Mouse (Mus musculus): Measurements from ENCODE around the gene Ric1. TPM values are rescaled to one million over a fixed set of nuclear protein-coding genes. Genes with fewer than 3 reads are reported as not detected.
"Not testable (repeated sequence)": the region's sequence is repeated elsewhere in the genome, so short reads cannot be mapped to it uniquely, and the experiment has no call there.

Ric1 gene
- polyA plus RNA-seq, 1 experiment = 5.2 TPM

- Histone ChIP-seq H3K27ac (ENCODE audit: control insufficient read depth, insufficient read depth, low read depth, low read length) (no peak overlapping the region), H3K27me3 (ENCODE audit: control insufficient read depth, insufficient read depth, low read length) (no peaks in the 10 kb centered on the region), H3K4me1 (ENCODE audit: control insufficient read depth, insufficient read depth, low read length) (peaks cover 8% of the 10 kb centered on the region), H3K4me3 (ENCODE audit: control insufficient read depth, low read depth, low read length) (no peak overlapping the region), H3K36me3 (ENCODE audit: control insufficient read depth, insufficient read depth, low read length) (no peaks in the 10 kb centered on the region; the same call in 1 of the 2 replicates)
- TF ChIP-seq CTCF (IDR thresholded peaks at IDR 0.05; ENCODE audit: control insufficient read depth, insufficient read depth, insufficient replicate concordance, low read depth, low read length) = no peak
- no peak for TF ChIP-seq POLR2A (IDR thresholded peaks at IDR 0.05; ENCODE audit: control insufficient read depth, low read depth, low read length)
Observed at GRCm38 (mm10) chr19:29518409-29518808, 3.7 kb upstream of the Ric1 start.

DNA sequence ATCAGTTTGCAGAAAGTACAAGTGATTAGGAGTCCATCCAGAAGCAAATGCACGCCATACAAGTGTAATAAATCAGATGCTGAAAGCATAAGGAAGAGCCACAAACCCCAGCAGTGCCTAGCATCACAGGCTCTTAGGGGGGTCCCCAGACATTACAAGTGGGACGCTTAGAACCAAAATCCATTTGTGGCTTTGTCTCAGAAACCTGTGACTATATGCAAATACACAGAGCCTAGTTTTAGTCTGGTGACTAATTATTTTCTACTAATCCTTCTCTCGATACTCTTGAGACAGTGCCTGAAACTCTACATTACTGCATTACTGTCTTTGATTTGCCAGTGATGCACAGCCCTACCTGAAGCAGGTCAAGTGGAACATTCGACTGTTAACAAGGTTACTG is 3.2 kb upstream of the Ric1 start:
- H3K27me3 ChIP-seq (ENCODE audit: control insufficient read depth, insufficient read depth, low read length) = no peaks in the 10 kb centered on the region
- no peaks in the 10 kb centered on the region; the same call in 1 of the 2 replicates for H3K36me3 ChIP-seq (ENCODE audit: control insufficient read depth, insufficient read depth, low read length)
- peaks cover 8% of the 10 kb centered on the region for H3K4me1 ChIP-seq (ENCODE audit: control insufficient read depth, insufficient read depth, low read length)
- no peak for TF ChIP-seq POLR2A (IDR thresholded peaks at IDR 0.05; ENCODE audit: control insufficient read depth, low read depth, low read length)
- TF ChIP-seq CTCF (IDR thresholded peaks at IDR 0.05; ENCODE audit: control insufficient read depth, insufficient read depth, insufficient replicate concordance, low read depth, low read length) = no peak
- no peak overlapping the region for H3K4me3 ChIP-seq (ENCODE audit: control insufficient read depth, low read depth, low read length)
- H3K27ac ChIP-seq (ENCODE audit: control insufficient read depth, insufficient read depth, low read depth, low read length) = no peak overlapping the region

DNA sequence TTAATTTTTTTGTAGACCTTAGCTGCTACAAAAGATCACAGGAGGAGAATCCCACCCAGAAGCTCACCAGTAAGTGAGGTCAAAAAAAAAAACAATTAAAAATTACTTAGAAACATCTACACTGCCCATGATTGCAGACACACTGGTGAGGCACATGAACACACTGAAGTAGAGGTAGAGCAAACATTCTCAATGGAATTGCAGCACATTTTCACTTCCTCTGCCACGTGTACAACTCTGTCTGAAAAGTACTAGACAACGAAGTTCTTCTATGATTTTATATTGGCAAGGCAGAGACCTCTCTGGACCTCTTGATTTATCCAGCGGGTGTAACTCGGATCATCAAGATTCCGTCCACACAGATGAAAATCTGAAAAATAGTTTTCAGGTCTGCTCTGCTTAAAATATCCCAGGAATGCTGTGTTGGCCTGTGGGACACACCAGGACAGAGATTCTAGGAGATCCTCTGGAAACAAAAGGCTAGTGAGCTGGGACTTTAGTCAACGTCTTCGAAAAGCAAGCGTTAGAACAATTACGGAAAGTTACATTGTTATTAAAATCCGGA is 1.0 kb upstream of the Ric1 start:
- Histone ChIP-seq H3K4me3 (ENCODE audit: control insufficient read depth, low read depth, low read length) (no peak overlapping the region), H3K36me3 (ENCODE audit: control insufficient read depth, insufficient read depth, low read length) (no peaks in the 10 kb centered on the region; the same call in 1 of the 2 replicates), H3K4me1 (ENCODE audit: control insufficient read depth, insufficient read depth, low read length) (peaks cover 7% of the 10 kb centered on the region), H3K27ac (ENCODE audit: control insufficient read depth, insufficient read depth, low read depth, low read length) (peak overlapping the region; percentile 11; the same call in 1 of the 2 replicates), H3K27me3 (ENCODE audit: control insufficient read depth, insufficient read depth, low read length) (no peaks in the 10 kb centered on the region)
- no peak for TF ChIP-seq CTCF (IDR thresholded peaks at IDR 0.05; ENCODE audit: control insufficient read depth, insufficient read depth, insufficient replicate concordance, low read depth, low read length)
- TF ChIP-seq POLR2A (IDR thresholded peaks at IDR 0.05; ENCODE audit: control insufficient read depth, low read depth, low read length) = no peak

GRCm38 (mm10) chr19:29522445-29523229 is 555 bp downstream of the Ric1 start:
- TF ChIP-seq CTCF (IDR thresholded peaks at IDR 0.05; ENCODE audit: control insufficient read depth, insufficient read depth, insufficient replicate concordance, low read depth, low read length) (no peak), POLR2A (IDR thresholded peaks at IDR 0.05; ENCODE audit: control insufficient read depth, low read depth, low read length) (peak; percentile 17; the same call in 1 of the 2 replicates)

GRCm38 (mm10) chr19:29523230-29523582 is 1.1 kb downstream of the Ric1 start:
- TF ChIP-seq POLR2A (IDR thresholded peaks at IDR 0.05; ENCODE audit: control insufficient read depth, low read depth, low read length) (no peak), CTCF (IDR thresholded peaks at IDR 0.05; ENCODE audit: control insufficient read depth, insufficient read depth, insufficient replicate concordance, low read depth, low read length) (no peak)
- no peaks in the 10 kb centered on the region; the same call in 1 of the 2 replicates for H3K36me3 ChIP-seq (ENCODE audit: control insufficient read depth, insufficient read depth, low read length)
- H3K4me1 ChIP-seq (ENCODE audit: control insufficient read depth, insufficient read depth, low read length) = peaks cover 7% of the 10 kb centered on the region
- H3K4me3 ChIP-seq (ENCODE audit: control insufficient read depth, low read depth, low read length) = peak overlapping the region; percentile 81
- H3K27ac ChIP-seq (ENCODE audit: control insufficient read depth, insufficient read depth, low read depth, low read length) = peak overlapping the region; percentile 36
- H3K27me3 ChIP-seq (ENCODE audit: control insufficient read depth, insufficient read depth, low read length) = no peaks in the 10 kb centered on the region

More at GRCm38 (mm10) chr19:29522445-29523229, 555 bp downstream of the Ric1 start:
- peak overlapping the region; percentile 81 for H3K4me3 ChIP-seq (ENCODE audit: control insufficient read depth, low read depth, low read length)
- H3K4me1 ChIP-seq (ENCODE audit: control insufficient read depth, insufficient read depth, low read length) = peaks cover 7% of the 10 kb centered on the region
- H3K27ac ChIP-seq (ENCODE audit: control insufficient read depth, insufficient read depth, low read depth, low read length) = peak overlapping the region; percentile 59
- no peaks in the 10 kb centered on the region; the same call in 1 of the 2 replicates for H3K36me3 ChIP-seq (ENCODE audit: control insufficient read depth, insufficient read depth, low read length)
- no peaks in the 10 kb centered on the region for H3K27me3 ChIP-seq (ENCODE audit: control insufficient read depth, insufficient read depth, low read length)

DNA sequence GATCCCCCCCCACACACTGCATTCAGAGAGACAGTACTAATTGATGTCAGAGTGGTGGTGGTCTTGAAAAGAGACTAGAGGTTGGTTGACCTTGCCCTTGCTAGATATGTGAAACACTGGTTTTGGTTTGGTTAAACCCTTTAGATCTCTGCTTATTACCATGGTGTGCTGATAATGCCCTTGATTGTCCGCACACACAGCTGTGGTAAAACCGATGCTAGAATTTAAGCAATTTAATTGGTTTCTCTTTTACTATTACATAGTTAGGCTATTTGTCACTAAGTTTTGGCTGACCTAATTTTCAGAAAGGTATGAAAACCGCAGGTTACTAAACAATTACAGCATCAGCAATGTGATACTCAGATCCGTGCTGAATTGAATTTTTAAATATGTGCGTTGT is 1.6 kb downstream of the Ric1 start:
- Histone ChIP-seq H3K27ac (ENCODE audit: control insufficient read depth, insufficient read depth, low read depth, low read length) (no peak overlapping the region), H3K36me3 (ENCODE audit: control insufficient read depth, insufficient read depth, low read length) (no peaks in the 10 kb centered on the region), H3K27me3 (ENCODE audit: control insufficient read depth, insufficient read depth, low read length) (no peaks in the 10 kb centered on the region), H3K4me1 (ENCODE audit: control insufficient read depth, insufficient read depth, low read length) (peaks cover 7% of the 10 kb centered on the region), H3K4me3 (ENCODE audit: control insufficient read depth, low read depth, low read length) (no peak overlapping the region; the same call in 1 of the 2 replicates)
- no peak for TF ChIP-seq POLR2A (IDR thresholded peaks at IDR 0.05; ENCODE audit: control insufficient read depth, low read depth, low read length)
- no peak for TF ChIP-seq CTCF (IDR thresholded peaks at IDR 0.05; ENCODE audit: control insufficient read depth, insufficient read depth, insufficient replicate concordance, low read depth, low read length)

GRCm38 (mm10) chr19:29524614-29525013 is 2.5 kb downstream of the Ric1 start:
- H3K4me3 ChIP-seq (ENCODE audit: control insufficient read depth, low read depth, low read length) = no peak overlapping the region
- peaks cover 7% of the 10 kb centered on the region for H3K4me1 ChIP-seq (ENCODE audit: control insufficient read depth, insufficient read depth, low read length)
- H3K27me3 ChIP-seq (ENCODE audit: control insufficient read depth, insufficient read depth, low read length) = no peaks in the 10 kb centered on the region
- H3K27ac ChIP-seq (ENCODE audit: control insufficient read depth, insufficient read depth, low read depth, low read length) = no peak overlapping the region
- no peaks in the 10 kb centered on the region for H3K36me3 ChIP-seq (ENCODE audit: control insufficient read depth, insufficient read depth, low read length)
- no peak for TF ChIP-seq POLR2A (IDR thresholded peaks at IDR 0.05; ENCODE audit: control insufficient read depth, low read depth, low read length)
- TF ChIP-seq CTCF (IDR thresholded peaks at IDR 0.05; ENCODE audit: control insufficient read depth, insufficient read depth, insufficient replicate concordance, low read depth, low read length) = no peak

- not testable (repeated sequence) for H3K27ac ChIP-seq (ENCODE audit: control insufficient read depth, insufficient read depth, low read depth, low read length); H3K4me1 ChIP-seq (ENCODE audit: control insufficient read depth, insufficient read depth, low read length); H3K4me3 ChIP-seq (ENCODE audit: control insufficient read depth, low read depth, low read length); H3K36me3 ChIP-seq (ENCODE audit: control insufficient read depth, insufficient read depth, low read length); H3K27me3 ChIP-seq (ENCODE audit: control insufficient read depth, insufficient read depth, low read length)
Observed at GRCm38 (mm10) chr19:29525588-29525987, 3.5 kb downstream of the Ric1 start.

All from testis, adult 2 months (tissue).